Mouse (Mus musculus) ES-Bruce4 (cell line): ENCODE data around the gene Kcnj4. TPM values are rescaled to one million over a fixed set of nuclear protein-coding genes. Genes with fewer than 3 reads are reported as not detected.

Source experiments
- H3K27ac ChIP-seq: 2 replicates; pipeline ENCODE4 v1.5.1; 2012; ENCODE audit warnings: low read length, inconsistent platforms; ENCODE audit not compliant: insufficient read depth
- H3K27me3 ChIP-seq: 2 replicates; pipeline ENCODE4 v1.6.1; 2012; ENCODE audit warnings: mild to moderate bottlenecking, low read length, inconsistent platforms; ENCODE audit not compliant: control insufficient read depth, poor library complexity, insufficient read depth, severe bottlenecking
- H3K36me3 ChIP-seq: 2 replicates; pipeline ENCODE4 v1.6.1; 2012; ENCODE audit warnings: inconsistent platforms, mild to moderate bottlenecking, low read length, moderate library complexity; ENCODE audit not compliant: control insufficient read depth, poor library complexity, insufficient read depth, severe bottlenecking
- H3K4me1 ChIP-seq: one replicate; pipeline ENCODE4 v1.8.1; 2011; ENCODE audit warnings: low read length; ENCODE audit not compliant: control insufficient read depth, insufficient read depth
- H3K4me3 ChIP-seq: 2 replicates; pipeline ENCODE4 v1.5.1; 2011; ENCODE audit warnings: low read depth, mild to moderate bottlenecking, low read length
- H3K9ac ChIP-seq: 2 replicates; pipeline ENCODE4 v1.6.1; 2012; ENCODE audit warnings: low read depth, mild to moderate bottlenecking, inconsistent platforms; ENCODE audit not compliant: poor library complexity, severe bottlenecking
- H3K9me3 ChIP-seq: replicated peaks from 2 replicates; pipeline ENCODE4 v1.6.1; 2012; ENCODE audit warnings: mild to moderate bottlenecking, low read length, inconsistent platforms; ENCODE audit not compliant: control insufficient read depth, poor library complexity, insufficient read depth, severe bottlenecking
- CTCF ChIP-seq: IDR thresholded peaks from one replicate; pipeline ENCODE4 v1.8.1; 2011; ENCODE audit warnings: low read depth, low read length
- EP300 ChIP-seq: IDR thresholded peaks from 2 replicates; pipeline ENCODE4 v1.6.1; 2011; ENCODE audit warnings: low read depth, low read length; ENCODE audit not compliant: insufficient read depth
- POLR2A ChIP-seq: IDR thresholded peaks from one replicate; pipeline ENCODE4 v1.8.1; 2011; ENCODE audit warnings: low read length; ENCODE audit not compliant: insufficient read depth
- polyA plus RNA-seq: library from polyadenylated mRNA; stranded (reverse); fragments of >200 nt; gene quantifications from 2 replicates; pipeline ENCODE4 v1.2.4, GENCODE M21; 2011; ENCODE audit warnings: low read depth; ENCODE audit not compliant: missing spikeins, insufficient read depth, insufficient read length

Kcnj4 gene
- polyA plus RNA-seq, 1 experiment: 4.5 TPM

DNA sequence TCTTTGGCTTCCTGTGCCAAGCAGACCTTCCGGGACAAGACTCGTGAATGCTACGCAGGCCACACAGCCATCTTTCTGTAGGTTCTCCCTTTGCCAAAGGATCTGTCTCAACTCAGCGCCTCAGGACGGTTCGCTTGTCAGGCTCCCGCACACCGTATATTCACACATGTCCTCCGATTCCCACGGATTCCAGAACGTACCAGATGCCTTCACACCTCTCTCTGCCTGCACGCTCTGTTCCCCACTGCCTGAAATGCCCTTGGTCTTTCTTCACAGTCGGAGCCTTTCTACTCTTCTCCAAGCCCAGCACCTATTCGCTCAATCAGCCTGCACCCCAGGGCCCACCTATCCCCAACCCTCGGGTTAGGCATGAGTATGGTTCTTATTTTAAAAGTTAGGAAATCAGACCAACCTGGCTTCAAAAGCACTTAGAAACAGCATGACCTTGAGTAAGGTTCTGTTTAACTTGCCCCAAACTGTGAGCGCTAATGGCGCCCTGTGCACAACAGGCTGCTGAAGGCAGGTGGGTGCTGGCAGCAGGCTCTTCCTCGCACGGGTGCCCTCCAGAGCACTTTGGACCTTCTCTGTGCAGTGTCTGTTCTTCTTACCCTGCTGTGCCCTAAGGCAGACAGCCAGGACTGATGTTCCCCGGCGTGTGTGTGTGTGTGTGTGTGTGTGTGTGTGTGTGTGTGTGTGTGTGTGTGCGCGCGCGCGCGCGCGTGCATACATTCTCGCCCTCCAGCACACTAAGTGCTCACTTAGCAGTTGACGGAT, 2.2 kb upstream of the Kcnj4 start:
- Histone ChIP-seq H3K27ac (no peak overlapping the region), H3K4me1 (peaks cover 2% of the 10 kb centered on the region), H3K9me3 (no peaks in the 10 kb centered on the region), H3K27me3 (peaks cover 3% of the 10 kb centered on the region; the same call in 1 of the 2 replicates), H3K36me3 (no peaks in the 10 kb centered on the region), H3K4me3 (no peak overlapping the region), H3K9ac (no peak overlapping the region)
- TF ChIP-seq EP300 (no peak), POLR2A (no peak), CTCF (no peak)

- H3K36me3 ChIP-seq: no peaks in the 10 kb centered on the region
- no peaks in the 10 kb centered on the region for H3K9me3 ChIP-seq
- no peak overlapping the region for H3K9ac ChIP-seq
- H3K27ac ChIP-seq: no peak overlapping the region
- no peak for TF ChIP-seq POLR2A
- no peak for TF ChIP-seq CTCF
- TF ChIP-seq EP300: no peak
- H3K4me3 ChIP-seq: no peak overlapping the region; the same call in 1 of the 2 replicates
- H3K27me3 ChIP-seq: peaks cover 3% of the 10 kb centered on the region; the same call in 1 of the 2 replicates
- H3K4me1 ChIP-seq: peaks cover 2% of the 10 kb centered on the region
Observed at GRCm38 (mm10) chr15:79506460-79506859, 1.4 kb upstream of the Kcnj4 start.

- TF ChIP-seq CTCF (no peak), POLR2A (no peak), EP300 (no peak)
- Histone ChIP-seq H3K4me3 (peak overlapping the region; percentile 72), H3K36me3 (no peaks in the 10 kb centered on the region), H3K27ac (no peak overlapping the region), H3K9me3 (no peaks in the 10 kb centered on the region), H3K4me1 (peaks cover 2% of the 10 kb centered on the region), H3K9ac (peak overlapping the region; percentile 90), H3K27me3 (peaks cover 3% of the 10 kb centered on the region; the same call in 1 of the 2 replicates)
Observed at GRCm38 (mm10) chr15:79505616-79506283, 709 bp upstream of the Kcnj4 start.

DNA sequence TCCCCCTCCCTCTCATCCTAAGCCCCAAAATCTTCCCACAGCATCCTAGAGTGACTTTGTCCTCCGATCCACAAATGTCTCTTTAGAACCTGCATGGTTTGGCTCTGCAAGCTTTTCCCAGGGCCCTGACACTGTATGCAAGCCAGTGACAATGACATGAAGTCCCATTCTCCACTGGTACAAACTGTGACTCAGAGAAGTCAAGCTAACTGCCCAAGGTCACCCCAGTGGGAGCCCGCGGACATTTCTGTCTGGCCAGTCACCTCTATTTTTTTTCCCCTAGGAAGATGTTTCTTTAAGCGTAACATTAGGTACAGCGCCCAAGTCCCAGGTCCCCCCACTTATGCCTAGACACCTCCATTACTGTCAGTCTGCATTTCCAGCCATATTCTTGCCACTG, 1.6 kb downstream of the Kcnj4 start:
- Histone ChIP-seq H3K36me3 (no peaks in the 10 kb centered on the region), H3K9me3 (no peaks in the 10 kb centered on the region), H3K27ac (no peak overlapping the region), H3K27me3 (peaks cover 3% of the 10 kb centered on the region; the same call in 1 of the 2 replicates), H3K4me1 (peaks cover 2% of the 10 kb centered on the region), H3K9ac (no peak overlapping the region), H3K4me3 (no peak overlapping the region)
- TF ChIP-seq CTCF: no peak
- no peak for TF ChIP-seq POLR2A
- TF ChIP-seq EP300: no peak

GRCm38 (mm10) chr15:79502891-79503341, 2.1 kb downstream of the Kcnj4 start:
- no peak for TF ChIP-seq CTCF
- no peak for TF ChIP-seq POLR2A
- no peak for TF ChIP-seq EP300
- H3K4me3 ChIP-seq: no peak overlapping the region
- no peaks in the 10 kb centered on the region for H3K36me3 ChIP-seq
- no peak overlapping the region for H3K9ac ChIP-seq
- no peaks in the 10 kb centered on the region for H3K9me3 ChIP-seq
- H3K27ac ChIP-seq: no peak overlapping the region
- H3K27me3 ChIP-seq: peaks cover 3% of the 10 kb centered on the region; the same call in 1 of the 2 replicates
- H3K4me1 ChIP-seq: peaks cover 2% of the 10 kb centered on the region

- H3K27ac ChIP-seq: no peak overlapping the region
- peaks cover 3% of the 10 kb centered on the region; the same call in 1 of the 2 replicates for H3K27me3 ChIP-seq
- no peak overlapping the region for H3K9ac ChIP-seq
- no peaks in the 10 kb centered on the region for H3K36me3 ChIP-seq
- peak overlapping the region; percentile 51 for H3K4me3 ChIP-seq
- no peaks in the 10 kb centered on the region for H3K4me1 ChIP-seq
- no peak for TF ChIP-seq CTCF
- TF ChIP-seq EP300: no peak
- TF ChIP-seq POLR2A: no peak
- H3K9me3 ChIP-seq: no peaks in the 10 kb centered on the region
Observed at GRCm38 (mm10) chr15:79500110-79500509, 4.9 kb downstream of the Kcnj4 start.
